Mouse (Mus musculus) embryo, embryonic 11.5 days (tissue): ENCODE measurements around the gene Rubcn.

Experiments used
- DNase-seq: peaks from one replicate; pipeline ENCODE4 v3.0.0-alpha.2; 2012; ENCODE audit warnings: low read depth, low spot score

The Rubcn gene

GRCm38 (mm10) chr16:32870231-32870630, 7.3 kb downstream of the Rubcn start:
- no peak for DNase-seq

- peak; percentile 82 for DNase-seq
Measured at GRCm38 (mm10) chr16:32867919-32868552, 9.5 kb downstream of the Rubcn start.

GRCm38 (mm10) chr16:32866713-32867112, 10.9 kb downstream of the Rubcn start:
- DNase-seq, result no peak

GRCm38 (mm10) chr16:32865401-32865800, 12.2 kb downstream of the Rubcn start:
- no peak for DNase-seq

GRCm38 (mm10) chr16:32861813-32862385, 15.7 kb downstream of the Rubcn start:
- DNase-seq, result no peak

GRCm38 (mm10) chr16:32858771-32859636, 18.6 kb downstream of the Rubcn start:
- DNase-seq, result no peak

GRCm38 (mm10) chr16:32858356-32858755, 19.2 kb downstream of the Rubcn start:
- DNase-seq, result no peak

- DNase-seq, result no peak
Measured at GRCm38 (mm10) chr16:32856751-32857150, 20.8 kb downstream of the Rubcn start.

GRCm38 (mm10) chr16:32854050-32854571, 23.5 kb downstream of the Rubcn start:
- no peak for DNase-seq

- DNase-seq, result no peak
Measured at GRCm38 (mm10) chr16:32853492-32854049, 24.0 kb downstream of the Rubcn start.

GRCm38 (mm10) chr16:32849042-32849830, 28.3 kb downstream of the Rubcn start:
- DNase-seq, result no peak

- DNase-seq, result no peak
Measured at GRCm38 (mm10) chr16:32847103-32847502, 30.5 kb downstream of the Rubcn start.

- no peak for DNase-seq
Measured at GRCm38 (mm10) chr16:32831501-32831900, 46.1 kb downstream of the Rubcn start.

- DNase-seq, result no peak
Measured at GRCm38 (mm10) chr16:32829104-32829503, 48.5 kb downstream of the Rubcn start.

GRCm38 (mm10) chr16:32826521-32826920, 51.0 kb downstream of the Rubcn start:
- DNase-seq, result no peak

- no peak for DNase-seq
Measured at GRCm38 (mm10) chr16:32825380-32825779, 52.2 kb downstream of the Rubcn start.

GRCm38 (mm10) chr16:32824061-32824460, 53.5 kb downstream of the Rubcn start:
- DNase-seq, result no peak

GRCm38 (mm10) chr16:32823487-32823886, 54.1 kb downstream of the Rubcn start:
- no peak for DNase-seq

GRCm38 (mm10) chr16:32822881-32823280, 54.7 kb downstream of the Rubcn start:
- DNase-seq, result no peak

GRCm38 (mm10) chr16:32822450-32822827, 55.1 kb downstream of the Rubcn start:
- DNase-seq, result no peak

- DNase-seq, result no peak
Measured at GRCm38 (mm10) chr16:32821772-32822449, 55.7 kb downstream of the Rubcn start.
